Mouse (Mus musculus): ENCODE results near the gene Tmem184a. TPM values are rescaled to one million over a fixed set of nuclear protein-coding genes. Genes with fewer than 3 reads are reported as not detected.
A peak's percentile ranks its signal among the peaks of the same experiment; 100 is the strongest.

Gene Tmem184a
- polyA plus RNA-seq, 2 experiments: 5.9 to 6.1 TPM

DNA sequence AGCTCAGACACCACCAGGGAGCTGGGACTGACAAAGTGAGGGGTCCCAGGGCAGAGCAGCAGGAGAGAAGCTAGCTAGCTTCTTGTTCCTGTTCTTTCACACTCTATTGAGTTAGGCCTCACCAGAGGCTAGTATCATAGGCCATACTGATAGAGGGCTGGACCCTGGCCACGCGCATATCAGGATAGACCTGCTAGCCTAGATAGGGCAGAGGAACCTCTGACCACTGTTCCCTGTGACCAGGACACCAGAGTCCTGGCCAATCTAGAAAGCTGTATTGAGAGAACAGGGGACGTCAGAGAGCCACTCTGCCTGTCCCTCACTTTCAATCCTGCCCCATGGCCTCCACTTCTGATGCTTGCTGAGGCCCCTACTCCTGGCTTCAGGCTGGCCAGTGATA is 1.7 kb downstream of the Tmem184a start:
- Histone ChIP-seq H3K27me3 (ENCODE audit: control insufficient read depth, insufficient read depth, low read length) (peaks cover 13% of the 10 kb centered on the region; the same call in 1 of the 2 replicates), H3K9ac (ENCODE audit: low read depth, low read length, severe bottlenecking) (no peak overlapping the region), H3K36me3 (ENCODE audit: control insufficient read depth, insufficient read depth, low read length) (peaks cover 15% of the 10 kb centered on the region), H3K4me3 (replicated peaks; ENCODE audit: low read length) (no peak overlapping the region), H3K9me3 (ENCODE audit: control insufficient read depth, low read length) (no peaks in the 10 kb centered on the region), H3K4me1 (ENCODE audit: control insufficient read depth, insufficient read depth, low read length) (no peaks in the 10 kb centered on the region), H3K4me2 (replicated peaks; ENCODE audit: low read depth, low read length, severe bottlenecking) (no peak overlapping the region), H3K27ac (replicated peaks; ENCODE audit: low read depth, low read length) (no peak overlapping the region)
- DNase-seq (ENCODE audit: low spot score) (no peak), ATAC-seq (ENCODE audit: low FRiP score, low read depth) (no peak)
- no peak for TF ChIP-seq POLR2A (IDR thresholded peaks at IDR 0.05; ENCODE audit: borderline replicate concordance, extremely low read depth, insufficient read depth, insufficient read length)
- WGBS: 91% methylated on average over 3 of the region's 3 CpGs

DNA sequence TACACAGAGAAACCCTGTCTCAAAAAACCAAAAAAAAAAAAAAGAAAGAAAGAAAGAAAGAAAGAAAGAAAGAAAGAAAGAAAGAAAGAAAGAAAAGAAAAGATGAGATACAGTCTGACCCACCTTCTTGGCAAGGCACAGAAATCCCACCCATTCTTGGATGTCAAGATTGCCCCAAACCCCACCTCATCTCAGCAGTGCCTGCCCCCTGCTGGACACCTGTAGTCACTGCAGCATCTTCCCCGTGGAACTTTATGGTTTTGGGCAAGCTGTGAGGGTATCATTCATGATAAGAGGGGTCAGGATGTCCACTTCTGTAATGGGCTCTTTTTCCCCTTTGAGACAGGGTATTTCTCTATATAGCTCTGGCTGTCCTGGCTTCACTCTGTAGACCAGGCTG is 2.4 kb downstream of the Tmem184a start:
- TF ChIP-seq POLR2A (IDR thresholded peaks at IDR 0.05; ENCODE audit: borderline replicate concordance, extremely low read depth, insufficient read depth, insufficient read length): no peak
- ATAC-seq (ENCODE audit: low FRiP score, low read depth) (no peak), DNase-seq (ENCODE audit: low spot score) (no peak)
- Histone ChIP-seq H3K27me3 (ENCODE audit: control insufficient read depth, insufficient read depth, low read length) (peaks cover 18% of the 10 kb centered on the region; the same call in 1 of the 2 replicates), H3K9ac (ENCODE audit: low read depth, low read length, severe bottlenecking) (no peak overlapping the region), H3K4me2 (replicated peaks; ENCODE audit: low read depth, low read length, severe bottlenecking) (no peak overlapping the region), H3K4me1 (ENCODE audit: control insufficient read depth, insufficient read depth, low read length) (no peaks in the 10 kb centered on the region), H3K9me3 (ENCODE audit: control insufficient read depth, low read length) (no peaks in the 10 kb centered on the region), H3K36me3 (ENCODE audit: control insufficient read depth, insufficient read depth, low read length) (peaks cover 8% of the 10 kb centered on the region), H3K27ac (replicated peaks; ENCODE audit: low read depth, low read length) (no peak overlapping the region), H3K4me3 (replicated peaks; ENCODE audit: low read length) (no peak overlapping the region)
- WGBS: 0% methylated on average over 1 of the region's 1 CpGs

DNA sequence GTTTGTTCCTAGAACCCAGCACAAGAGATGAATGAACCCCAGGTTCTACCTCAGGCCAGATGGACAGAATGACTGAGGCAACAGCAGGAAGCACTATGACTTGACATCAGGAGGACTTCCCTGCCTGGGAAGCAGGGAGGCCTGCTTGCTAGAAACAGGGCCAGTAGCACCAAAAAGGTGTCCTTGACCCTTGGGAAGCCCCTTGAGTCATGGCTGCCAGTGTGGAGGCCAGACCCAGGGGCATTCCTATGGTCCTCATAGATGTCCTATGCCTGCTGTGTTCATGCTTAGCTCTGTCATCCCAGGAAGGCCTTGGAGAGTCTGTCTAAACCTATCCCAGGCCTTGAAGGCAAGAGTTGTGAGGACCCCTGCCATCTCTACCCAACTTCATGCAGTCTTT is 3.3 kb downstream of the Tmem184a start:
- H3K27me3 ChIP-seq (ENCODE audit: control insufficient read depth, insufficient read depth, low read length): peaks cover 18% of the 10 kb centered on the region; the same call in 1 of the 2 replicates
- no peaks in the 10 kb centered on the region for H3K36me3 ChIP-seq (ENCODE audit: control insufficient read depth, insufficient read depth, low read length)
- no peak overlapping the region for H3K9ac ChIP-seq (ENCODE audit: low read depth, low read length, severe bottlenecking)
- no peaks in the 10 kb centered on the region for H3K9me3 ChIP-seq (ENCODE audit: control insufficient read depth, low read length)
- no peak overlapping the region for H3K4me2 ChIP-seq (replicated peaks; ENCODE audit: low read depth, low read length, severe bottlenecking)
- no peak for ATAC-seq (ENCODE audit: low FRiP score, low read depth)
- DNase-seq (ENCODE audit: low spot score): no peak
- no peak overlapping the region for H3K27ac ChIP-seq (replicated peaks; ENCODE audit: low read depth, low read length)
- H3K4me3 ChIP-seq (replicated peaks; ENCODE audit: low read length): no peak overlapping the region
- H3K4me1 ChIP-seq (ENCODE audit: control insufficient read depth, insufficient read depth, low read length): no peaks in the 10 kb centered on the region
- TF ChIP-seq POLR2A (IDR thresholded peaks at IDR 0.05; ENCODE audit: borderline replicate concordance, extremely low read depth, insufficient read depth, insufficient read length): no peak

- H3K27me3 ChIP-seq (ENCODE audit: control insufficient read depth, insufficient read depth, low read length): peaks cover 18% of the 10 kb centered on the region; the same call in 1 of the 2 replicates
Observed at GRCm38 (mm10) chr5:139815964-139816363, 3.8 kb downstream of the Tmem184a start.

DNA sequence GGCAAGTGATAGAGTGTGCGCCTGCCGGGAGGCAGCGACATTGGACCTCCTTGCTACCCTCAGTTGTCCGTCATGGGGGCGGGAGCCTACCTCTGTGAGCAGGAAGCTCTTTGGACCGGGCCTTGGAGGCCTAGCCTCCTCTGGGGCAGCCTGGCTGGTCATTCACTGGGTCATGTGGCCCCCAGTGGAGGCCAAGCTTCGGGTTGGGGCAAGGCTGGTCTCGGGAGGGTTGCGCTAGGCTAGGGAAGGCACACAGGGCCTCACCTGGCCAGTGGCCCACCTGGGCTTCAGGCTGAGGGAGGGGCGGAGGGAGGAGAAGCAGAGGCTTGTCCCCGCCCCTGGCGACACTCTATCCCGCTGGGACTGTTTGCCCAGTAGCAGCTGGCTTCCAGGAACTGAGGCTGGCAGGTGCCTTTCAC is 5.7 kb downstream of the Tmem184a start:
- H3K27ac ChIP-seq (replicated peaks; ENCODE audit: low read depth, low read length): no peak overlapping the region
- TF ChIP-seq POLR2A (IDR thresholded peaks at IDR 0.05; ENCODE audit: borderline replicate concordance, extremely low read depth, insufficient read depth, insufficient read length): 0 out of 2 replicates have a peak, but pooled peaks have one; percentile 11
- no peak overlapping the region for H3K9ac ChIP-seq (ENCODE audit: low read depth, low read length, severe bottlenecking)
- H3K4me2 ChIP-seq (replicated peaks; ENCODE audit: low read depth, low read length, severe bottlenecking): no peak overlapping the region
- H3K4me3 ChIP-seq (replicated peaks; ENCODE audit: low read length): no peak overlapping the region
- H3K36me3 ChIP-seq (ENCODE audit: control insufficient read depth, insufficient read depth, low read length): no peaks in the 10 kb centered on the region
- peaks cover 18% of the 10 kb centered on the region; the same call in 1 of the 2 replicates for H3K27me3 ChIP-seq (ENCODE audit: control insufficient read depth, insufficient read depth, low read length)
- no peaks in the 10 kb centered on the region for H3K4me1 ChIP-seq (ENCODE audit: control insufficient read depth, insufficient read depth, low read length)
- no peak for DNase-seq (ENCODE audit: low spot score)
- WGBS: 5% methylated on average over 12 of the region's 13 CpGs
- no peaks in the 10 kb centered on the region for H3K9me3 ChIP-seq (ENCODE audit: control insufficient read depth, low read length)
- no peak for ATAC-seq (ENCODE audit: low FRiP score, low read depth)

More at GRCm38 (mm10) chr5:139815964-139816363, 3.8 kb downstream of the Tmem184a start:
- Histone ChIP-seq H3K36me3 (ENCODE audit: control insufficient read depth, insufficient read depth, low read length) (no peaks in the 10 kb centered on the region), H3K9me3 (ENCODE audit: control insufficient read depth, low read length) (no peaks in the 10 kb centered on the region), H3K4me1 (ENCODE audit: control insufficient read depth, insufficient read depth, low read length) (no peaks in the 10 kb centered on the region), H3K4me3 (replicated peaks; ENCODE audit: low read length) (no peak overlapping the region), H3K4me2 (replicated peaks; ENCODE audit: low read depth, low read length, severe bottlenecking) (no peak overlapping the region), H3K9ac (ENCODE audit: low read depth, low read length, severe bottlenecking) (no peak overlapping the region), H3K27ac (replicated peaks; ENCODE audit: low read depth, low read length) (no peak overlapping the region)
- DNase-seq (ENCODE audit: low spot score): no peak
- WGBS: 73% methylated on average over 6 of the region's 6 CpGs
- TF ChIP-seq POLR2A (IDR thresholded peaks at IDR 0.05; ENCODE audit: borderline replicate concordance, extremely low read depth, insufficient read depth, insufficient read length): no peak
- ATAC-seq (ENCODE audit: low FRiP score, low read depth): no peak

GRCm38 (mm10) chr5:139813126-139813490 is 6.6 kb downstream of the Tmem184a start:
- WGBS: 32% methylated on average over 10 of the region's 10 CpGs
- H3K4me3 ChIP-seq (replicated peaks; ENCODE audit: low read length): no peak overlapping the region
- no peak overlapping the region for H3K4me2 ChIP-seq (replicated peaks; ENCODE audit: low read depth, low read length, severe bottlenecking)
- H3K36me3 ChIP-seq (ENCODE audit: control insufficient read depth, insufficient read depth, low read length): no peaks in the 10 kb centered on the region
- H3K4me1 ChIP-seq (ENCODE audit: control insufficient read depth, insufficient read depth, low read length): no peaks in the 10 kb centered on the region
- peaks cover 18% of the 10 kb centered on the region; the same call in 1 of the 2 replicates for H3K27me3 ChIP-seq (ENCODE audit: control insufficient read depth, insufficient read depth, low read length)
- DNase-seq (ENCODE audit: low spot score) (no peak), ATAC-seq (ENCODE audit: low FRiP score, low read depth) (no peak)
- H3K27ac ChIP-seq (replicated peaks; ENCODE audit: low read depth, low read length): no peak overlapping the region
- no peak overlapping the region for H3K9ac ChIP-seq (ENCODE audit: low read depth, low read length, severe bottlenecking)
- TF ChIP-seq POLR2A (IDR thresholded peaks at IDR 0.05; ENCODE audit: borderline replicate concordance, extremely low read depth, insufficient read depth, insufficient read length): no peak
- H3K9me3 ChIP-seq (ENCODE audit: control insufficient read depth, low read length): no peaks in the 10 kb centered on the region
